ENCODE assay signal across 13 mouse cellular contexts in the genomic region with DNA sequence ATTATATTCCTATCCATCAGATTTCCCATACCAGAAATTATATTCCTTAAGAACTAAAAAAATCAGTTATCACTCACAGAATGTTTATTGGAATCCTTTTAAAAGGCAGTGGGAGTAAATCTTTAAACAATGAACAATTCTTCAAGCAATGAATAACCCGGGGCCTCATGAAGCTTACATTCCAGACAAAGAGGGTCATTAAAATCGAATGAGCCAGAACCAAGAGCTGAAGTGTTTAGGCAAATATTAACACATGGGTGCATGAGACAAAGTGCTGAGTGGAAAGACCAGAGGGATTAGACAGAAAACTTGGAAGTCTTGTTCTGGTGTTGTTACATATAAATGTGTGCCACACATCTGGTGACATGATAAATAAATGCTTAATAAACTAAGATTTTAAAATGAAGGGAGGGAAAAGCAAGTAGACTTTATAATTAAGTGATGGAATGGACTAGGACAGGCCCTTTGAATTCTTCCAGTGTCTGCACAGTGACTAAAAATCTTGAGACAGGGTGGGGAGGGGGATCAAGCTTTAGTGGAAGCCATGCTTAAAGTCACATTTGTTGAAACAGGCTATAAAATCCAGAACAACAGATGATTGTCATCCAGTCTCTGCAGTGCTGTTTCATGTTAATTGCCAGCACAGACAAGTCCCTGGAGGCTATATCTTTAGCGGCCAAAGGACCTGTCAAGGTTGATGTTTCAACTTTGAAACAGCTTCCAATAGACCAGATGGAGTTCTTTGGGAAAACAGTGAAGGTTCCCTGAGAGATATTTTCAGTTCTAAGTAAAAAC.
DNase-seq lines count a peak whose midpoint lies in the region; ATAC-seq and TF ChIP-seq lines count a peak whose summit lies in the region.
"Had no signal": no experiment of that assay in that cellular context is flagged by ENCODE, and none has a peak within 500 bp of the region (broad histone marks: within the 10 kb centered on the region; RNA-seq: fewer than 3 reads in every experiment).

No protein-coding gene starts in this region.

- H3K36me3 ChIP-seq in heart, embryonic 10.5 days = no peaks in the 10 kb centered on the region
- no peaks in the 10 kb centered on the region for H3K36me3 ChIP-seq in limb, embryonic 14.5 days (ENCODE audit: control insufficient read depth, insufficient read depth, low read length)
- no peaks in the 10 kb centered on the region for H3K36me3 ChIP-seq in stomach, postnatal 0 days (ENCODE audit: control insufficient read depth, insufficient read depth, low read length)
- H3K36me3 ChIP-seq: limb, embryonic 12.5 days; neural tube, embryonic 12.5 days had no signal

- H3K4me1 ChIP-seq in heart, embryonic 10.5 days = no peaks in the 10 kb centered on the region
- H3K4me1 ChIP-seq in limb, embryonic 14.5 days (ENCODE audit: control insufficient read depth, insufficient read depth, low read length) = no peaks in the 10 kb centered on the region
- no peaks in the 10 kb centered on the region for H3K4me1 ChIP-seq in stomach, postnatal 0 days (replicated peaks; ENCODE audit: control insufficient read depth, insufficient read depth)
- H3K4me1 ChIP-seq: megakaryocyte, embryonic 14.5 days; neural tube, embryonic 12.5 days had no signal

- TF ChIP-seq EP300 in stomach, postnatal 0 days (optimal IDR thresholded peaks at IDR 0.05) = no peak

- no peak overlapping the region for H3K4me2 ChIP-seq in limb, embryonic 14.5 days (replicated peaks; ENCODE audit: low read depth, low read length, severe bottlenecking)
- no peak overlapping the region for H3K4me2 ChIP-seq in stomach, postnatal 0 days (replicated peaks; ENCODE audit: low read depth)
- H3K4me2 ChIP-seq: limb, embryonic 12.5 days; neural tube, embryonic 12.5 days had no signal

- H3K4me3 ChIP-seq in heart, embryonic 10.5 days = no peak overlapping the region
- H3K4me3 ChIP-seq in limb, embryonic 14.5 days (replicated peaks; ENCODE audit: low read length) = no peak overlapping the region
- no peak overlapping the region for H3K4me3 ChIP-seq in stomach, postnatal 0 days (ENCODE audit: low read depth, low read length)
- H3K4me3 ChIP-seq: limb, embryonic 12.5 days; megakaryocyte, embryonic 14.5 days; neural tube, embryonic 12.5 days had no signal

- TF ChIP-seq POLR2A in limb, embryonic 14.5 days (IDR thresholded peaks at IDR 0.05; ENCODE audit: borderline replicate concordance, extremely low read depth, insufficient read depth, insufficient read length) = no peak

- peak; percentile 9 for DNase-seq in heart, adult 8-10 months (ENCODE audit: low spot score)
- DNase-seq in heart, embryonic 10.5 days (ENCODE audit: low spot score) = no peak
- peak; percentile 42 for DNase-seq in cerebellum, adult 8-10 months
- peak; percentile 7 to 14 for DNase-seq in heart, postnatal 14 days
- DNase-seq in limb, embryonic 14.5 days (ENCODE audit: low spot score) = peak; percentile 48
- no peak for DNase-seq in adrenal gland, postnatal 4 days (ENCODE audit: low spot score in 2 of 2)
- DNase-seq in stomach, postnatal 0 days (ENCODE audit: low spot score) = no peak
- DNase-seq in left cerebral cortex, adult 8-10 months (ENCODE audit: low spot score in 2 of 2) = no peak
- DNase-seq: gastrocnemius, postnatal 25 days; right cerebral cortex, postnatal 25 days had no signal

- H3K9ac ChIP-seq in limb, embryonic 14.5 days (ENCODE audit: low read depth, low read length, severe bottlenecking) = no peak overlapping the region
- no peak overlapping the region for H3K9ac ChIP-seq in stomach, postnatal 0 days (ENCODE audit: low read length)
- H3K9ac ChIP-seq: limb, embryonic 12.5 days; neural tube, embryonic 12.5 days had no signal

- peak; percentile 57; the same call in 1 of the 2 replicates for ATAC-seq in limb, embryonic 14.5 days (ENCODE audit: low FRiP score, low read depth)
- no peak for ATAC-seq in stomach, postnatal 0 days (ENCODE audit: low FRiP score, low TSS enrichment)

- H3K27me3 ChIP-seq in heart, embryonic 10.5 days (ENCODE audit: insufficient read depth, poor library complexity, severe bottlenecking) = no peaks in the 10 kb centered on the region
- H3K27me3 ChIP-seq in limb, embryonic 14.5 days (ENCODE audit: control insufficient read depth, insufficient read depth, low read length) = peaks cover 35% of the 10 kb centered on the region
- no peaks in the 10 kb centered on the region for H3K27me3 ChIP-seq in stomach, postnatal 0 days (ENCODE audit: control insufficient read depth, insufficient read depth, low read length)
- H3K27me3 ChIP-seq: megakaryocyte, embryonic 14.5 days; neural tube, embryonic 12.5 days had no signal

- intact Hi-C loops in heart, postnatal 14 days (cut with DNase I) = no loop called here

- H3K27ac ChIP-seq in heart, embryonic 10.5 days = no peak overlapping the region
- no peak overlapping the region for H3K27ac ChIP-seq in limb, embryonic 14.5 days (replicated peaks; ENCODE audit: low read depth, low read length)
- H3K27ac ChIP-seq in stomach, postnatal 0 days (replicated peaks) = no peak overlapping the region
- H3K27ac ChIP-seq: limb, embryonic 12.5 days; neural tube, embryonic 12.5 days had no signal

- WGBS in heart, embryonic 10.5 days = 48% methylated on average over 3 of the region's 3 CpGs
- 20% methylated on average over 3 of the region's 3 CpGs for WGBS in limb, embryonic 14.5 days
- 18% methylated on average over 3 of the region's 3 CpGs for WGBS in stomach, postnatal 0 days

- H3K9me3 ChIP-seq in heart, embryonic 10.5 days = no peaks in the 10 kb centered on the region
- no peaks in the 10 kb centered on the region for H3K9me3 ChIP-seq in limb, embryonic 14.5 days (ENCODE audit: control insufficient read depth, low read length)
- H3K9me3 ChIP-seq in stomach, postnatal 0 days (ENCODE audit: control insufficient read depth, low read length) = no peaks in the 10 kb centered on the region
- H3K9me3 ChIP-seq: limb, embryonic 12.5 days; megakaryocyte, embryonic 14.5 days; neural tube, embryonic 12.5 days had no signal

- no peak for TF ChIP-seq CTCF in stomach, postnatal 0 days (IDR thresholded peaks at IDR 0.05; ENCODE audit: low read depth)

Comparison
In these comparisons a context has a peak if more than half of its experiments do, and no peak if none do; other contexts are left out.
1. DNase-seq: peak in heart, adult 8-10 months (single experiment), cerebellum, adult 8-10 months (single experiment), heart, postnatal 14 days (2 of 2) and limb, embryonic 14.5 days (single experiment); none in heart, embryonic 10.5 days (single experiment), adrenal gland, postnatal 4 days (0 of 2), stomach, postnatal 0 days (single experiment) and left cerebral cortex, adult 8-10 months (0 of 2).